Mouse (Mus musculus) liver, embryonic 12.5 days (tissue): ENCODE measurements at regions not wholly inside any gene's neighbourhood (a gene's known extent, or its start where the extent isn't known, plus 50 kb on each side); places are given as distances from the start of the nearest gene placed in this dataset.

ENCODE experiments used
- ATAC-seq: fragments of 200-750 bp; cut with Nextera tagmentation; 2 replicates; pipeline ENCODE4 v1.8.0; 2017; ENCODE audit warnings: moderate number of reproducible peaks, mild to moderate bottlenecking, moderate library complexity
- H3K27ac ChIP-seq: fragments of 300-500 bp; sonication (generic); 2 replicates; pipeline ENCODE4 v1.5.1; 2016; ENCODE audit warnings: mild to moderate bottlenecking
- H3K27me3 ChIP-seq: fragments of 300-500 bp; sonication (generic); replicated peaks from 2 replicates; pipeline ENCODE4 v1.6.1; 2016; ENCODE audit warnings: mild to moderate bottlenecking, moderate library complexity
- H3K36me3 ChIP-seq: fragments of 300-500 bp; sonication (generic); 2 replicates; pipeline ENCODE4 v1.6.1; 2016; ENCODE audit warnings: mild to moderate bottlenecking, moderate library complexity
- H3K4me1 ChIP-seq: fragments of 300-500 bp; sonication (generic); 2 replicates; pipeline ENCODE4 v1.6.1; 2016
- H3K4me2 ChIP-seq: fragments of 300-500 bp; sonication (generic); 2 replicates; pipeline ENCODE4 v1.6.1; 2016; ENCODE audit warnings: mild to moderate bottlenecking, moderate library complexity
- H3K4me3 ChIP-seq: fragments of 300-500 bp; sonication (generic); 2 replicates; pipeline ENCODE4 v1.5.1; 2016; ENCODE audit warnings: mild to moderate bottlenecking, moderate library complexity
- H3K9ac ChIP-seq: fragments of 300-500 bp; sonication (generic); 2 replicates; pipeline ENCODE4 v1.6.1; 2016; ENCODE audit warnings: mild to moderate bottlenecking, moderate library complexity
- H3K9me3 ChIP-seq: fragments of 300-500 bp; sonication (generic); replicated peaks from 2 replicates; pipeline ENCODE4 v1.6.1; 2016; ENCODE audit warnings: mild to moderate bottlenecking, moderate library complexity
- WGBS: fragments of 180-500 bp; shearing (Covaris S2); methylation state at CpG from one replicate; pipeline ENCODE4 v1.1.7; 2016; ENCODE audit not compliant: insufficient replicate concordance; 5-methylcytosine and 5-hydroxymethylcytosine counted together

DNA sequence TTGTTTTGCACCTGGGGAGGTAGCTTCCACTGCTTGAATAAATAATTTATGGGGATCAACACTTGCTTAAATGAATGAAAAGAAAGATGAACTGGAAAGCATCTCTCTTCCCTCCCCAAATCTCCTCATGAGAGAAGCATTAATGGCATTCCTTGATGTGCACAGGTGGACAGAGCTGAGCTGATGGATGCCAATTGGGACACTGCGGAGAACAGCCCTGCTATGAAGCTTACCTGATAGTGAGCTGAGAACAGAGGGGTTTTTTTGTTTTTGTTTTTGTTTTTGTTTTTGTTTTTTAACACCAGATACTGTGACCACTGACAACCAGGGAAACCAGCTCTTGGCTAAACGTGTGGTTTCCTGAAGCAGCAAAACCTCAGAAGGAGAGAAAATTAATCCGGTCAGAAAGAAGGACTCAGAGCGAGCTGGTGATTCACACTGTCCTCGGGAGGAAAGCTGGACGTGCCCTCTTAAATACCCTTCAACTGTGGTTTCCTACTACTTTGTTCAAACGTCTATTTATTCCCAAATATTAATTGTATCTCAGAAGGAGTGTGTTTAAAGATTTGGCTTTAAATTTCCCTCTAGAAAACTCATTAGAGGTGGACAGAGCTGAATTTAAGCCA is 128.0 kb upstream of the Zfand5 start:
- WGBS, result 26% methylated on average over 7 of the region's 7 CpGs
- Histone ChIP-seq H3K27ac (no peak overlapping the region), H3K4me1 (peaks cover 7% of the 10 kb centered on the region; the same call in 1 of the 2 replicates), H3K27me3 (no peaks in the 10 kb centered on the region), H3K36me3 (no peaks in the 10 kb centered on the region), H3K4me3 (no peak overlapping the region), H3K9ac (no peak overlapping the region), H3K4me2 (peak overlapping the region; percentile 42), H3K9me3 (no peaks in the 10 kb centered on the region)
- ATAC-seq, result no peak

DNA sequence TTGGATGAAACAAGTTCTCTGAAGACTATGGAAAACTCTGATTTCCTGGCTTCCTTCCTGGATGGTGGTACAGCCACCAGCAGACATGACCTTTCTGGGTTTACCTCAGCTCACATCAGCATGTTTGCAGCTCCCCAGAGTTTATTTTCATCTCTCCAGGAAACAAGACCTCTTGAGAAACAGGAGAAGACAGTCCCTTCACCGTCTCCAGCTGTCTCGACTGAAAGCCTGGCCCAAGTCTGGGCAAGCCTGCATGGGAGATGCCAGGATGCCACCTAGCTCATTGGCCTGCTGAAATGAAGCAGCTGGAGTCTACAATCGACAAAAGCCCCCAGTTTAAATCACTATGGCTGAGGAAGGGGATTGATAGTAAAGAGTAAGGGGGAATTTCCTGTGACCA is 131.6 kb upstream of the Zfand5 start:
- no peaks in the 10 kb centered on the region for H3K9me3 ChIP-seq
- no peak overlapping the region for H3K4me3 ChIP-seq
- WGBS, result 35% methylated on average over 3 of the region's 3 CpGs
- no peak overlapping the region for H3K9ac ChIP-seq
- no peak overlapping the region for H3K27ac ChIP-seq
- H3K4me1 ChIP-seq, result peaks cover 7% of the 10 kb centered on the region; the same call in 1 of the 2 replicates
- H3K36me3 ChIP-seq, result no peaks in the 10 kb centered on the region
- no peaks in the 10 kb centered on the region for H3K27me3 ChIP-seq
- ATAC-seq, result no peak
- no peak overlapping the region for H3K4me2 ChIP-seq

DNA sequence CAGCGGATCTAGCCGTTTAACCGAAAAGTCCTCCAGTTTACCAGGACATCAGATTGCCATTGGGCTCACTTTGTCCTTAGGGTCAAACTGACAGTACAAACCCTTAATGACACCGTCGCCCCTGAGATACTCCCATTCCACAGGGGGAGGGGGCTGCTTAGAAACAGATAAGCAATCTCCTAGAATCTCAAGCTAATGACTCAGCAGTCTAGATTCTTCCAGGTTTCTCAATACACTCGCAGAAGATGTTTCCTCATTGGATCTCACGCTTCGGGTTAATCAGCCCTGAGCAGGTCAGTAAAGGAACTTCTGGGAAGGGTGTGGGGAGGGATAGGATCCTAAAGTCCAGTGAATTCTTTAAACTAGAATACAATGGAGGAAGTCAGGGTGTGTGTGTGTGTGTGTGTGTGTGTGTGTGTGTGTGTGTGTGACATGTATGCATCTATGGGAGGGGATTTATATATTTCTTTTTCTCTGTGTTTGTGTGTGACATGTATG is 133.0 kb upstream of the Zfand5 start:
- no peak for ATAC-seq
- Histone ChIP-seq H3K9ac (no peak overlapping the region), H3K9me3 (no peaks in the 10 kb centered on the region), H3K4me1 (no peaks in the 10 kb centered on the region), H3K4me3 (no peak overlapping the region), H3K36me3 (no peaks in the 10 kb centered on the region), H3K27me3 (no peaks in the 10 kb centered on the region), H3K27ac (no peak overlapping the region), H3K4me2 (no peak overlapping the region)
- WGBS, result 56% methylated on average over 8 of the region's 8 CpGs

DNA sequence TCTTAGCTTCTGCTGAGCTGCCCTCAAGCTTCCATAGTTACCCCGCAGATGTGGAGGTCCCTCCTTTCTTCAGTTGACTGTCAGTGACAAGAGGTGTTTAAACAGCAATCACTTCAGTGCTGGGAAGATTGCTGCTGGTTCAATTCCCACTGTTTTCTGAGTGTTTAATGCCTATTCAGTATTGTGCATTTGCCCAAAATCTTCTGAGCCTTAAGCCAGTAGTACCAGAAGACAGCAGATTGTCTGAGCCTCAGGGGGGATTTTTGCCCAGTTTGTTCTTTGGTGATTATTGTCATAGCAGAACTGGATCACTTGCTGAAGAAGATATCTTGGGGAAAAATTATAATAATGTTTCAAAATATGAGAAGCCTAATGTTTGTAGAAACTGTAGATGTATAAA is 135.3 kb upstream of the Zfand5 start:
- H3K36me3 ChIP-seq, result no peaks in the 10 kb centered on the region
- H3K4me3 ChIP-seq, result no peak overlapping the region
- H3K4me2 ChIP-seq, result no peak overlapping the region
- 63% methylated on average over 1 of the region's 1 CpGs for WGBS
- H3K4me1 ChIP-seq, result no peaks in the 10 kb centered on the region
- no peak overlapping the region for H3K27ac ChIP-seq
- no peak overlapping the region for H3K9ac ChIP-seq
- no peaks in the 10 kb centered on the region for H3K9me3 ChIP-seq
- no peak for ATAC-seq
- H3K27me3 ChIP-seq, result no peaks in the 10 kb centered on the region

DNA sequence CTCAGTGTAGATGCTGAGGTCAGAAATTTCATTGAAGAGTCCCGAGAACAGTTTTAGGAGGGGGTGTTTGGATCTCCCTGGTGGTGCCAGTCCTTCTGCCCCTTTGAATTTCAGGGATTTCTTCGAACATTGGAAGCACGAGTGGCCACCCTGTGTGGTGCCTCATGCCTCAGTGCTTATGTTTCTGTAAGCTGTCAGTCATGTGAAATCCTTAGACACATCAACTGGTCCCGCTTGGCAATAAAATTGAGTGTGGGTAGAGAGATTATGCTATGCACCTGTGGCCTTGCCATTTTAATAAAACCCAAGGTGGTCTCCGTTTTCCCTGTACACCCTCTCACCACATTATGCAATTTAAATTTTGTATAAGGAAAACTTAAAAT is 136.1 kb upstream of the Zfand5 start:
- H3K4me2 ChIP-seq, result no peak overlapping the region
- no peak overlapping the region for H3K27ac ChIP-seq
- H3K27me3 ChIP-seq, result no peaks in the 10 kb centered on the region
- no peak for ATAC-seq
- H3K36me3 ChIP-seq, result no peaks in the 10 kb centered on the region
- WGBS, result 67% methylated on average over 5 of the region's 5 CpGs
- H3K9ac ChIP-seq, result no peak overlapping the region
- H3K9me3 ChIP-seq, result no peaks in the 10 kb centered on the region
- H3K4me3 ChIP-seq, result no peak overlapping the region
- H3K4me1 ChIP-seq, result no peaks in the 10 kb centered on the region

DNA sequence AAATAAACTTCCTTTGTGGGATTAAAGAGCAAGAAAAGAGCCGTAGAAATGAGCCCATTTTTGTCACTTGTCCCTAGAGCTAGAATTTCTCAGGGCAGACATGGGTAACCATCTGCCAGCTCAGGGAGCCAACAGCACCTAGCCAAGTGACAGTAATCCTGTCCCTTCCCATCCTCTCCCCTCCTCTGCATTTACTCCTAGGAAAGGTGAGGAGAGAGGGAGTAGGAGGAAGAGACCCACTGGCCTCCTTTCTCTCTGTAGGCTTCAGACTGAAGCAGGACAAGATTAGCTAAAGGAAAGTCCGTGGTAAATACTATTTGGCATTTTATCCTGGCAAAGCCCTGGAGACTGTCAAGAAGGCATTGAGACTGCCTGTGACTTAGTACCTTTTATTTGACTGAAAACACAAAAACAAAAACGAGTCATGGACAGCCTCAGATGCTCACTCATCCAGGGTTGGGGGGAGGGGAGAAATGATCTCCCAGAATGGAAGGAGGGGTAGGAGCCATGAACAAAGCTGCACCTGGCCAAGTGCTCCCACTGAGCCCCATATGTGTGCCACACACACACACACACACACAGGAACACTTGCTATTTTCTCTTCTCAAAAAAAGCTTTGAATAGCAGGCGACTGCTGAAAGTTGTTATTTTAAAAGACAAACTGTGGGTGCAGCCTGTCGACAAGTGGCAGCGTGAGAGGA is 136.6 kb upstream of the Zfand5 start:
- 48% methylated on average over 6 of the region's 6 CpGs for WGBS
- no peak overlapping the region for H3K27ac ChIP-seq
- ATAC-seq, result no peak
- no peak overlapping the region for H3K4me2 ChIP-seq
- no peak overlapping the region for H3K9ac ChIP-seq
- no peaks in the 10 kb centered on the region for H3K9me3 ChIP-seq
- H3K36me3 ChIP-seq, result no peaks in the 10 kb centered on the region
- H3K4me1 ChIP-seq, result no peaks in the 10 kb centered on the region
- H3K4me3 ChIP-seq, result no peak overlapping the region
- H3K27me3 ChIP-seq, result no peaks in the 10 kb centered on the region

DNA sequence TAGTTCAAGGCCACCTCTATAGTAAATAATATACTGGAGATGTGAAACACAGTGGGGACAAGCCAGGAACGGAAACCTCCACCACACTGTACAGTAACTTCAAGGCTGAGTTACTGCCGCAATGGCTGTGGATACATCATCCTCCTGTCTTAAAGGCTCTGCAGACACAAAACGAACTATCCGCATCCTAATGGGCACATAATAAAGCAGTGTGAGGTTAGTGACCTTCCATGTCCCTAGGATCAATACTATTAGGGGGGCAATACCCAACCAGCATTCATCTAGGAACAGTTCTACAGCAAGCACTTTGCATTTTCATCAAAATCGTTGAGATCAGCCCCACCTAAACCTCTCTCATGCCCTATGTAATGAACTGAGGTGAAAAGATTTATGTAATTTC is 142.4 kb upstream of the Zfand5 start:
- ATAC-seq, result no peak
- no peak overlapping the region for H3K4me2 ChIP-seq
- H3K4me3 ChIP-seq, result no peak overlapping the region
- no peak overlapping the region for H3K27ac ChIP-seq
- 68% methylated on average over 5 of the region's 5 CpGs for WGBS
- no peak overlapping the region for H3K9ac ChIP-seq
- H3K27me3 ChIP-seq, result no peaks in the 10 kb centered on the region
- no peaks in the 10 kb centered on the region for H3K36me3 ChIP-seq
- H3K4me1 ChIP-seq, result no peaks in the 10 kb centered on the region
- no peaks in the 10 kb centered on the region for H3K9me3 ChIP-seq

DNA sequence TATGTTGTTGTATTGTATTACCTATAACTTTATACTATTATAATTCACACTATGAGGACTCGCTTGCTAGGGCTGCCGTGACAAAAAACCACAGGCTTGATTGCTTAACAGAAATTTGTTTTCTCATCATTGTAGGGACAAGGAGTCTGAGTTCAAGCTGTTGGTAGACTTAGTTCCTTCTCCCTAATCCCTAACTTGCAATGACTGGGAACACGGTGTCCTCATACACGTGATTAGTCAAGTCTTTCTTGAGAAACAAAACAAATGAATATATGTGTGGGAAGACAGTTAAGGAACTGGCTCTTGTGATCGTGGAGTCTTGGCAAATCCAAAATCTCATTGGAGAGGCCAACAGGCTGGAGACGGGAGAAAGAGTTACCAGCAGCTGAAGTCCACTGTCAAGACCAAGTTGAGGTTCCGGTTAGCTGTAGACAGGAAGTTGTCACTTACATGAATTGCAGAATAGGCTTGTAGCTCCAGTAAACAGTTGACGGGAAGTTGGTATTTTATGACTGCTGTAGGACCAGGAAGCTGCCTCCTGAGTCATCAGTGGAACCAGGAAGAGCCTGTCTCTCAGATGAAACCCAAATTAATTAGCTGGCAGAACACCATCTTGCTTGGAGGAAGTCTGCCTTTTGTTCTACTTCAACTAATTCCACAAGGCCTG is 144.9 kb upstream of the Zfand5 start:
- no peak overlapping the region for H3K27ac ChIP-seq
- H3K27me3 ChIP-seq, result no peaks in the 10 kb centered on the region
- H3K36me3 ChIP-seq, result no peaks in the 10 kb centered on the region
- no peak for ATAC-seq
- H3K9me3 ChIP-seq, result no peaks in the 10 kb centered on the region
- H3K9ac ChIP-seq, result no peak overlapping the region
- H3K4me1 ChIP-seq, result no peaks in the 10 kb centered on the region
- no peak overlapping the region for H3K4me3 ChIP-seq
- 59% methylated on average over 8 of the region's 8 CpGs for WGBS
- no peak overlapping the region for H3K4me2 ChIP-seq

DNA sequence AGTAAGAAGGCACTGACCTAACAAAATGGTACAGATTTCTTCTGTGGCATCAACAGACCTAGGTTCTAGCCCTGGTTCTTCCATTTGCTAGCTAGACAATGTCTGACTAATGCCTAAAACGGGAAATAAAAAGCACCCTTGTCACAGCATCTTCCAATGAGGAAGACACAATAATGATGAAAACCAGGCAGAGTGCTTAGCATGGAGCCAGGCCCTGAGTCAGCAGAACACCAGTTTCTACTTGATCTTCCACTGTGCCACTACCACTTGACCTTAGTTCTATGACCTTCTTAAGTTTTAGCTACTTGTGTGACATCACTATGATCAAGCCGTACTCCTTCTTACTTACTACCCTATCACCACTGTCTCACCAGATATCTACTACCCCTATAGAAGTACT is 145.4 kb upstream of the Zfand5 start:
- Histone ChIP-seq H3K27me3 (no peaks in the 10 kb centered on the region), H3K36me3 (no peaks in the 10 kb centered on the region), H3K4me2 (no peak overlapping the region), H3K4me1 (no peaks in the 10 kb centered on the region), H3K4me3 (no peak overlapping the region), H3K9me3 (no peaks in the 10 kb centered on the region), H3K9ac (no peak overlapping the region), H3K27ac (no peak overlapping the region)
- WGBS, result 54% methylated on average over 2 of the region's 2 CpGs
- ATAC-seq, result no peak

DNA sequence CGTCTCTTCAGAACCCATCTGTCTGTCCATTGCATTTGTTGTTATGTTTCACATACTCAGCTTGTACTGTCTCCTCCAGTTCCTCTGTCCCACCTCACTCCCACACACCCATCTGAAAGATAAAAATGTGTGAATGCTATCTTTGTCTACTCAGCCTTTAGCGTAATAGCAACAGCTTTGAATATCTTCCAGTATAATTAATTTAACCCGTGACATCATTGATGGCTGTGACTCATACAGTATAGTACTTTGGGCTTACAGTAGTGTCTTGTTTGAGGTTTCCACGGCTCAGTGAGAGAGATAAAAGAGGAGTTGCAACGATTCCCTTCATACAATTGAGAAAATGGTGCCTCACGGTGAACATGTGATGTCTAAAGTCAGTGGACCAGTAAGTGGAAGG is 152.6 kb upstream of the Zfand5 start:
- no peak overlapping the region for H3K4me3 ChIP-seq
- no peak overlapping the region for H3K9ac ChIP-seq
- no peak for ATAC-seq
- no peaks in the 10 kb centered on the region for H3K9me3 ChIP-seq
- no peaks in the 10 kb centered on the region for H3K27me3 ChIP-seq
- H3K4me2 ChIP-seq, result no peak overlapping the region
- WGBS, result 62% methylated on average over 6 of the region's 6 CpGs
- H3K4me1 ChIP-seq, result no peaks in the 10 kb centered on the region
- H3K27ac ChIP-seq, result no peak overlapping the region
- H3K36me3 ChIP-seq, result no peaks in the 10 kb centered on the region

DNA sequence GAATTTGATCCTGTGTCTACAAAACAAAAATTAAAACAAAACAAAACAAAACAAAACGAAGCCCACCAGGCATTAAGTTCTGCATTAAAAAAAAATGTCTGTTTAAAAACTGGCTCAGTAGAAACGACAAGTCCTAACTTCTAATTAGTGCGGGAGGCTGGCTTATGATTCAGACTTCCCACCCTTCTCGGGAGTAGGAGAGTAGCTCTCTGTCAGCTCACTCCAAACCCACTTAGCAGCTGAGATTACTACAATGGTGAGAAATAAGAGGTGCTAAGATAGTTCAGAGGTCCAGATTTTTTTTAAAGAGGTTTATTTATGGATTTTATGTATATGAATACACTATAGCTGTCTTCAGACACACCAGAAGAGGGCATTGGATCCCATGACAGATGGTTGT is 153.3 kb upstream of the Zfand5 start:
- no peak for ATAC-seq
- H3K9me3 ChIP-seq, result no peaks in the 10 kb centered on the region
- H3K9ac ChIP-seq, result no peak overlapping the region
- no peak overlapping the region for H3K27ac ChIP-seq
- no peak overlapping the region for H3K4me3 ChIP-seq
- H3K4me2 ChIP-seq, result no peak overlapping the region
- H3K36me3 ChIP-seq, result no peaks in the 10 kb centered on the region
- H3K27me3 ChIP-seq, result no peaks in the 10 kb centered on the region
- WGBS, result 66% methylated on average over 4 of the region's 4 CpGs
- H3K4me1 ChIP-seq, result no peaks in the 10 kb centered on the region

DNA sequence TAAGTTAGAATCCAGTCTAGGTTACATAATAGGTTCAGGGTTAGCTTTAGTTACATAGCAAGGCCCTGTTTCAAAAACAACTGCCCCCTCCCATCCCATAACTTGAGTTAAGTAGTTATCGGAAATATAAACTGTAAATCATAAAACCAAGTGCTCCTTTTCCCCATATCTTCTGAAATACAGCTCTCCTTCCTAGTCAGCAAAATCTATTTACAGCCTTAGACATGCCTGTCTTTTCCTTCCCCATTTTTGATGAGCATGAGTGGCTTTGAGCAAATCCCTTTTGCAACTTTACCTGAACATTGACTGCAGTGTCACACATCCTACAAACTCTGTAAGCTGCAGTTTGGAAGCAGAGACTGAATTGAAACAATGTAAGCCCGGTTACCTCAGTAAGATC is 156.4 kb upstream of the Zfand5 start:
- ATAC-seq, result no peak
- Histone ChIP-seq H3K9ac (no peak overlapping the region), H3K36me3 (no peaks in the 10 kb centered on the region), H3K4me1 (no peaks in the 10 kb centered on the region), H3K4me2 (no peak overlapping the region), H3K27ac (no peak overlapping the region), H3K9me3 (no peaks in the 10 kb centered on the region), H3K4me3 (no peak overlapping the region), H3K27me3 (no peaks in the 10 kb centered on the region)
- WGBS, result 46% methylated on average over 2 of the region's 2 CpGs
